Mouse (Mus musculus) heart, postnatal 0 days (tissue): ENCODE data around the gene Fntb.
A peak's percentile ranks its signal among the peaks of the same experiment; 100 is the strongest.

ENCODE experiments used
- CTCF ChIP-seq: IDR thresholded peaks from 2 replicates; pipeline ENCODE4 v1.5.1; 2016; ENCODE audit warnings: antibody characterized with exemption, control low read depth, low read depth
- EP300 ChIP-seq: IDR thresholded peaks from 2 replicates; pipeline ENCODE4 v1.6.1; 2016; ENCODE audit warnings: antibody characterized with exemption, low read depth

DNA sequence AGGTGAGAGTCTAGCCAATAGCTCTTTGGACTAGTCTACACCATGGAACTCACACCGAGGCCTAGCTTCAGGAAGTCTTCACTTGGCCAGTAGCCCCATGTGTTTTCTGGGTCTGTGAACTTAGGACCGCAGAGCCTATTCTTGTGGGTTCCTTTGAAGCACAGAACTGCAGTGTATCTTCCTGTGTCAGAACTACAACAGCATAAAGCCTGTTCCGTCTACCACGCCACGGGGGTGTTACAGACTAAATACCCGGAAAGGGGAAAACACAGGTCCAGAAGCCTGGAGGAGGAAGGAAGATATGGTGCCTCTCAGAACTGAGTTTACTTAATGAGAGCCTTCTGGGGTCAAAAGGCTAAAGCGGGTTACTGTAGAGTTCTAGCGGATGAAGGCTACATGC is 157.7 kb downstream of the Fntb start:
- TF ChIP-seq CTCF (no peak), EP300 (0 out of 2 replicates have a peak, but pooled peaks have one; percentile 29)
